Mouse (Mus musculus) brain, embryonic 14.5 days (tissue): ENCODE results near the gene Ssxb10.

Experiments used
- CTCF ChIP-seq: fragments of 200-500 bp; IDR thresholded peaks from 2 replicates; pipeline ENCODE4 v1.5.1; 2012; ENCODE audit warnings: inconsistent platforms, mild to moderate bottlenecking, moderate library complexity, borderline replicate concordance; ENCODE audit not compliant: insufficient read depth, insufficient read length; ENCODE audit errors: extremely low read depth
- POLR2A ChIP-seq: fragments of 200-500 bp; IDR thresholded peaks from 2 replicates; pipeline ENCODE4 v1.6.1; 2012; ENCODE audit warnings: mild to moderate bottlenecking, inconsistent platforms, borderline replicate concordance; ENCODE audit not compliant: poor library complexity, insufficient read depth, insufficient read length, severe bottlenecking; ENCODE audit errors: extremely low read depth

- TF ChIP-seq CTCF (no peak), POLR2A (no peak)
Observed at GRCm38 (mm10) chrX:8288621-8289020, 38.6 kb upstream of the Ssxb10 start.
